Mouse (Mus musculus): ENCODE data around the gene Lcp2.
A peak's percentile ranks its signal among the peaks of the same experiment; 100 is the strongest.

Gene Lcp2

GRCm38 (mm10) chr11:34104919-34105318 is 58.2 kb downstream of the Lcp2 start:
- TF ChIP-seq GATA4 (IDR thresholded peaks at IDR 0.05; ENCODE audit: insufficient replicate concordance, low read length), result no peak

- no peak for TF ChIP-seq GATA4 (IDR thresholded peaks at IDR 0.05; ENCODE audit: insufficient replicate concordance, low read length)
Measured at GRCm38 (mm10) chr11:34109260-34109659, 62.5 kb downstream of the Lcp2 start.

GRCm38 (mm10) chr11:34111940-34112339 is 65.2 kb downstream of the Lcp2 start:
- no peak for TF ChIP-seq GATA4 (IDR thresholded peaks at IDR 0.05; ENCODE audit: insufficient replicate concordance, low read length)

- TF ChIP-seq GATA4 (IDR thresholded peaks at IDR 0.05; ENCODE audit: insufficient replicate concordance, low read length), result no peak
Measured at GRCm38 (mm10) chr11:34112781-34113380, 66.2 kb downstream of the Lcp2 start.

GRCm38 (mm10) chr11:34113760-34114159 is 67.0 kb downstream of the Lcp2 start:
- no peak for TF ChIP-seq GATA4 (IDR thresholded peaks at IDR 0.05; ENCODE audit: insufficient replicate concordance, low read length)

- TF ChIP-seq GATA4 (IDR thresholded peaks at IDR 0.05; ENCODE audit: insufficient replicate concordance, low read length), result peak; percentile 99
Measured at GRCm38 (mm10) chr11:34116572-34117135, 69.9 kb downstream of the Lcp2 start.

GRCm38 (mm10) chr11:34117581-34117980 is 70.9 kb downstream of the Lcp2 start:
- TF ChIP-seq GATA4 (IDR thresholded peaks at IDR 0.05; ENCODE audit: insufficient replicate concordance, low read length), result no peak

GRCm38 (mm10) chr11:34118319-34118718 is 71.6 kb downstream of the Lcp2 start:
- TF ChIP-seq GATA4 (IDR thresholded peaks at IDR 0.05; ENCODE audit: insufficient replicate concordance, low read length), result no peak

GRCm38 (mm10) chr11:34123147-34123546 is 76.4 kb downstream of the Lcp2 start:
- no peak for TF ChIP-seq GATA4 (IDR thresholded peaks at IDR 0.05; ENCODE audit: insufficient replicate concordance, low read length)

GRCm38 (mm10) chr11:34124852-34125251 is 78.1 kb downstream of the Lcp2 start:
- no peak for TF ChIP-seq GATA4 (IDR thresholded peaks at IDR 0.05; ENCODE audit: insufficient replicate concordance, low read length)

GRCm38 (mm10) chr11:34128412-34128811 is 81.7 kb downstream of the Lcp2 start:
- TF ChIP-seq GATA4 (IDR thresholded peaks at IDR 0.05; ENCODE audit: insufficient replicate concordance, low read length), result no peak

GRCm38 (mm10) chr11:34139296-34139695 is 92.6 kb downstream of the Lcp2 start:
- TF ChIP-seq GATA4 (IDR thresholded peaks at IDR 0.05; ENCODE audit: insufficient replicate concordance, low read length), result no peak

Data from liver, adult (tissue).